Mouse (Mus musculus) lung, postnatal 0 days (tissue): ENCODE measurements around the gene Fbln5. TPM values are rescaled to one million over a fixed set of nuclear protein-coding genes. Genes with fewer than 3 reads are reported as not detected.

Source experiments
- ATAC-seq: fragments of 200-750 bp; cut with Nextera tagmentation; 2 replicates; pipeline ENCODE4 v1.8.0; 2017; ENCODE audit warnings: moderate library complexity
- DNase-seq: peaks from one replicate; pipeline ENCODE4 v3.0.0-alpha.2; 2016; ENCODE audit warnings: low spot score
- H3K27ac ChIP-seq: fragments of 300-500 bp; sonication (generic); 2 replicates; pipeline ENCODE4 v1.5.1; 2014; ENCODE audit warnings: antibody characterized with exemption, mild to moderate bottlenecking, low read length, mixed read lengths
- H3K27me3 ChIP-seq: fragments of 300-500 bp; sonication (generic); replicated peaks from 2 replicates; pipeline ENCODE4 v1.6.1; 2014; ENCODE audit warnings: low read length, mixed read lengths; ENCODE audit not compliant: insufficient read depth
- H3K36me3 ChIP-seq: fragments of 300-500 bp; sonication (generic); 2 replicates; pipeline ENCODE4 v1.6.1; 2014; ENCODE audit warnings: low read length, mixed read lengths; ENCODE audit not compliant: insufficient read depth
- H3K4me1 ChIP-seq: fragments of 300-500 bp; sonication (generic); 2 replicates; pipeline ENCODE4 v1.6.1; 2014; ENCODE audit warnings: antibody characterized with exemption, low read depth, low read length, mixed read lengths; ENCODE audit not compliant: insufficient read depth
- H3K4me2 ChIP-seq: fragments of 300-500 bp; sonication (generic); replicated peaks from 2 replicates; pipeline ENCODE4 v1.6.1; 2014; ENCODE audit warnings: low read depth, mild to moderate bottlenecking, low read length, moderate library complexity, mixed read lengths
- H3K4me3 ChIP-seq: fragments of 300-500 bp; sonication (generic); 2 replicates; pipeline ENCODE4 v1.5.1; 2014; ENCODE audit warnings: low read depth, low read length
- H3K9ac ChIP-seq: fragments of 300-500 bp; sonication (generic); replicated peaks from 2 replicates; pipeline ENCODE4 v1.6.1; 2014; ENCODE audit warnings: low read depth, mild to moderate bottlenecking
- H3K9me3 ChIP-seq: fragments of 300-500 bp; sonication (generic); 2 replicates; pipeline ENCODE4 v1.6.1; 2016; ENCODE audit warnings: low read length, mixed read lengths
- CTCF ChIP-seq: IDR thresholded peaks from 2 replicates; pipeline ENCODE4 v1.5.1; 2016; ENCODE audit warnings: antibody characterized with exemption, mild to moderate bottlenecking
- EP300 ChIP-seq: IDR thresholded peaks from 2 replicates; pipeline ENCODE4 v1.6.1; 2016; ENCODE audit warnings: antibody characterized with exemption, mild to moderate bottlenecking, control low read depth
- WGBS: fragments of 180-500 bp; shearing (Covaris S2); extraction: QIAGEN DNeasy Blood & Tissue Kit; methylation state at CpG from one replicate; pipeline ENCODE4 v1.1.7; 2014; 5-methylcytosine and 5-hydroxymethylcytosine counted together
- polyA plus RNA-seq: library from polyadenylated mRNA; unstranded; fragments of >200 nt; fragmentation: Nextera tagmentation; extraction: Ambion mirVana; gene quantifications from 2 replicates; pipeline ENCODE4 v1.2.1, GENCODE M21; 2015

Gene Fbln5
- polyA plus RNA-seq, 1 experiment from 2014 or later, result 408 TPM

- 6% methylated on average over 9 of the region's 9 CpGs for WGBS
- Histone ChIP-seq H3K9me3 (no peaks in the 10 kb centered on the region), H3K4me1 (no peaks in the 10 kb centered on the region), H3K27ac (peak overlapping the region; percentile 78; the same call in 1 of the 2 replicates), H3K36me3 (no peaks in the 10 kb centered on the region), H3K4me2 (peak overlapping the region; percentile 91), H3K4me3 (peak overlapping the region; percentile 70), H3K9ac (peak overlapping the region; percentile 32; the same call in 1 of the 2 replicates), H3K27me3 (no peaks in the 10 kb centered on the region)
- TF ChIP-seq CTCF (no peak), EP300 (no peak)
- peak; percentile 44 for DNase-seq
- peak; percentile 46 for ATAC-seq
Measured at GRCm38 (mm10) chr12:101718755-101719150, 100.1 kb downstream of the Fbln5 start.

- TF ChIP-seq EP300 (no peak), CTCF (no peak)
- Histone ChIP-seq H3K27me3 (no peaks in the 10 kb centered on the region), H3K27ac (peak within 1 kb of the TSS; percentile 78), H3K36me3 (no peaks in the 10 kb centered on the region), H3K4me3 (peak within 1 kb of the TSS; percentile 70), H3K4me2 (peak within 1 kb of the TSS; percentile 91), H3K9me3 (no peaks in the 10 kb centered on the region), H3K4me1 (no peaks in the 10 kb centered on the region), H3K9ac (peak within 1 kb of the TSS; percentile 32)
- ATAC-seq (peak; percentile 97), DNase-seq (peak; percentile 93)
- 2% methylated on average over 44 of the region's 75 CpGs for WGBS
Measured at GRCm38 (mm10) chr12:101718054-101718754, 100.7 kb downstream of the Fbln5 start, which contains the start of gene Tc2n. Gene Tc2n (minus strand): TSS chr12:101718523.

GRCm38 (mm10) chr12:101699176-101699575 lies 119.7 kb downstream of the Fbln5 start:
- WGBS, result 77% methylated on average over 3 of the region's 3 CpGs
- H3K27ac ChIP-seq, result no peak overlapping the region

More at GRCm38 (mm10) chr12:101699176-101699575, 119.7 kb downstream of the Fbln5 start:
- no peak for ATAC-seq
- H3K36me3 ChIP-seq, result no peaks in the 10 kb centered on the region
- no peaks in the 10 kb centered on the region for H3K9me3 ChIP-seq
- H3K9ac ChIP-seq, result no peak overlapping the region
- no peak overlapping the region for H3K4me2 ChIP-seq
- no peak for DNase-seq
- no peaks in the 10 kb centered on the region for H3K27me3 ChIP-seq
- H3K4me1 ChIP-seq, result no peaks in the 10 kb centered on the region
- TF ChIP-seq EP300 (no peak), CTCF (no peak)
- H3K4me3 ChIP-seq, result no peak overlapping the region

Other genes with a start within 250 kb of the Fbln5 start
- gene Tc2n, start 100.5 kb downstream of the Fbln5 start, polyA plus RNA-seq, result 19.6 and 19.9 TPM in 2 replicates
- 30.8 and 33.4 TPM in 2 replicates for gene Trip11, start 94.2 kb upstream of the Fbln5 start, polyA plus RNA-seq
- 14.1 and 15.3 TPM in 2 replicates for gene Atxn3, start 139.2 kb upstream of the Fbln5 start, polyA plus RNA-seq
- 13.1 and 13.6 TPM in 2 replicates for gene Cpsf2, start 156.9 kb upstream of the Fbln5 start, polyA plus RNA-seq